Mouse (Mus musculus) embryonic fibroblast, embryonic 13.5 days (primary cell): ENCODE measurements around the gene Cnot6l.

Experiments
- CTCF ChIP-seq: IDR thresholded peaks from 2 replicates; pipeline ENCODE4 v1.5.1; 2011; ENCODE audit warnings: mild to moderate bottlenecking, control low read depth, low read length, moderate library complexity, borderline replicate concordance; ENCODE audit not compliant: insufficient read depth
- POLR2A ChIP-seq: IDR thresholded peaks from 2 replicates; pipeline ENCODE4 v1.6.1; 2011; ENCODE audit warnings: low read depth, mild to moderate bottlenecking, control low read depth, low read length, moderate library complexity

DNA sequence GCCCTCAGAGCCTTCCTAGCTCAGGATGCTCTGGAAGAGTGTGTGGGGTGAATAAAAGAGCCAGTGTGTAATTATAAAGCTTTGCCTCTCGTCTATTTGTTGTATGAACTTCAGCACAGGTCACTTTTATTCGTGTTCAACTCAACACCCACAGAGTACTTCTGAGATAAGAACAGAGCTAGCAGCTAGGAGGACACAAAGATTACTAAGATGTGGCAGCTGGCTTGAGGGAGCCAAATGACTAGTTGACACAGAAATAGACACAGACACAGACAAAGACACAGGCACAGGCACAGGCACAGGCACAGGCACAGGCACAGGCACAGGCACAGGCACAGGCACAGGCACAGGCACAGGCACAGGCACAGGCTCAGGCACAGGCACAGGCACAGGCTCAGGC lies 20.0 kb upstream of the Cnot6l start:
- TF ChIP-seq CTCF, result no peak
- no peak for TF ChIP-seq POLR2A
